27 mouse cellular contexts compared by ENCODE assay signal in genomic region chr2:65075431-65075830, GRCm38 (mm10). TPM values are rescaled to one million over a fixed set of nuclear protein-coding genes. Genes with fewer than 3 reads are reported as not detected.
DNase-seq lines count a peak whose midpoint lies in the region; ATAC-seq and TF ChIP-seq lines count a peak whose summit lies in the region.
"Had no signal": no experiment of that assay in that cellular context is flagged by ENCODE, and none has a peak within 500 bp of the region (broad histone marks: within the 10 kb centered on the region; RNA-seq: fewer than 3 reads in every experiment).

No protein-coding gene starts in this region.

- no peak for TF ChIP-seq CTCF in hindbrain, postnatal 0 days (IDR thresholded peaks at IDR 0.05; ENCODE audit: low read depth)

- H3K36me3 ChIP-seq in hindbrain, embryonic 11.5 days (ENCODE audit: control insufficient read depth, insufficient read depth, low read length), result no peaks in the 10 kb centered on the region
- H3K36me3 ChIP-seq in hindbrain, postnatal 0 days (ENCODE audit: insufficient read depth, low read length), result no peaks in the 10 kb centered on the region
- H3K36me3 ChIP-seq in midbrain, embryonic 12.5 days, result no peaks in the 10 kb centered on the region
- no peaks in the 10 kb centered on the region for H3K36me3 ChIP-seq in midbrain, embryonic 10.5 days
- H3K36me3 ChIP-seq in midbrain, embryonic 13.5 days, result no peaks in the 10 kb centered on the region
- H3K36me3 ChIP-seq: embryonic facial prominence, embryonic 15.5 days; forebrain, embryonic 10.5 days; heart, embryonic 12.5 days; intestine, embryonic 15.5 days; limb, embryonic 13.5 days; liver, embryonic 12.5 days; neural tube, embryonic 12.5 days had no signal

- H3K4me2 ChIP-seq in hindbrain, embryonic 11.5 days (replicated peaks; ENCODE audit: low read depth, low read length), result no peak overlapping the region
- H3K4me2 ChIP-seq in hindbrain, postnatal 0 days (ENCODE audit: low read depth, low read length), result no peak overlapping the region
- H3K4me2 ChIP-seq in midbrain, embryonic 12.5 days (replicated peaks), result no peak overlapping the region
- no peak overlapping the region for H3K4me2 ChIP-seq in midbrain, embryonic 13.5 days (replicated peaks)
- H3K4me2 ChIP-seq: embryonic facial prominence, embryonic 15.5 days; heart, embryonic 12.5 days; hindbrain, embryonic 14.5 days; intestine, embryonic 15.5 days; limb, embryonic 13.5 days; liver, embryonic 12.5 days; neural tube, embryonic 12.5 days had no signal

- no peaks in the 10 kb centered on the region for H3K4me1 ChIP-seq in hindbrain, embryonic 11.5 days (replicated peaks; ENCODE audit: control insufficient read depth, insufficient read depth, low read length)
- H3K4me1 ChIP-seq in hindbrain, postnatal 0 days (ENCODE audit: insufficient read depth, low read length), result no peaks in the 10 kb centered on the region
- H3K4me1 ChIP-seq in midbrain, embryonic 12.5 days, result no peaks in the 10 kb centered on the region
- H3K4me1 ChIP-seq in midbrain, embryonic 10.5 days, result no peaks in the 10 kb centered on the region
- H3K4me1 ChIP-seq in midbrain, embryonic 13.5 days (replicated peaks), result 0 out of 2 replicates have a peak, but pooled peaks cover 4% of the 10 kb centered on the region
- H3K4me1 ChIP-seq: embryonic facial prominence, embryonic 15.5 days; forebrain, embryonic 10.5 days; intestine, embryonic 15.5 days; limb, embryonic 13.5 days; liver, embryonic 12.5 days; neural tube, embryonic 12.5 days had no signal

- peak; percentile 43 for ATAC-seq in hindbrain, embryonic 11.5 days (ENCODE audit: low FRiP score)
- ATAC-seq in hindbrain, postnatal 0 days, result no peak
- ATAC-seq in midbrain, embryonic 12.5 days (ENCODE audit: low FRiP score, low read depth), result peak; percentile 69; the same call in 1 of the 2 replicates
- peak; percentile 63 for ATAC-seq in midbrain, embryonic 13.5 days
- no peak for ATAC-seq in megakaryocyte-erythroid progenitor cell, adult 5-6 weeks (replicated peaks; ENCODE audit: low FRiP score, low TSS enrichment, poor library complexity, severe bottlenecking)
- ATAC-seq: intestine, embryonic 15.5 days; liver, embryonic 12.5 days; Patski had no signal

- H3K27me3 ChIP-seq in hindbrain, embryonic 11.5 days (ENCODE audit: control insufficient read depth, insufficient read depth, low read length), result no peaks in the 10 kb centered on the region
- H3K27me3 ChIP-seq in hindbrain, postnatal 0 days (ENCODE audit: insufficient read depth, low read length), result no peaks in the 10 kb centered on the region
- H3K27me3 ChIP-seq in midbrain, embryonic 12.5 days, result no peaks in the 10 kb centered on the region
- no peaks in the 10 kb centered on the region for H3K27me3 ChIP-seq in midbrain, embryonic 10.5 days (ENCODE audit: low read depth, poor library complexity, severe bottlenecking)
- H3K27me3 ChIP-seq in midbrain, embryonic 13.5 days, result no peaks in the 10 kb centered on the region
- H3K27me3 ChIP-seq: embryonic facial prominence, embryonic 15.5 days; heart, embryonic 12.5 days; intestine, embryonic 15.5 days; limb, embryonic 13.5 days; liver, embryonic 12.5 days; neural tube, embryonic 12.5 days; Patski had no signal

- DNase-seq in hindbrain, embryonic 11.5 days (ENCODE audit: low spot score), result no peak
- DNase-seq in hindbrain, postnatal 0 days (ENCODE audit: low spot score), result no peak
- DNase-seq in midbrain, embryonic 10.5 days (ENCODE audit: low spot score), result no peak
- peak; percentile 75 for DNase-seq in retina, postnatal 1 day
- no peak for DNase-seq in right cerebral cortex, adult 18-20 months
- DNase-seq: adrenal gland, postnatal 36 days; cerebellum, adult 18-20 months; cerebellum, postnatal 14 days; gastrocnemius, adult 2 months; heart, postnatal 10 days; kidney, adult 9 months; lung, adult 18-20 months; lung, postnatal 10 days; thymus, adult 18-20 months; thymus, postnatal 4 days had no signal

- no peaks in the 10 kb centered on the region for H3K9me3 ChIP-seq in hindbrain, embryonic 11.5 days (ENCODE audit: control insufficient read depth, low read length)
- no peaks in the 10 kb centered on the region for H3K9me3 ChIP-seq in hindbrain, postnatal 0 days (ENCODE audit: low read length)
- H3K9me3 ChIP-seq in midbrain, embryonic 12.5 days, result no peaks in the 10 kb centered on the region
- no peaks in the 10 kb centered on the region for H3K9me3 ChIP-seq in midbrain, embryonic 10.5 days (replicated peaks)
- H3K9me3 ChIP-seq in midbrain, embryonic 13.5 days, result no peaks in the 10 kb centered on the region
- H3K9me3 ChIP-seq: embryonic facial prominence, embryonic 15.5 days; forebrain, embryonic 10.5 days; heart, embryonic 12.5 days; intestine, embryonic 15.5 days; limb, embryonic 13.5 days; liver, embryonic 12.5 days; neural tube, embryonic 12.5 days had no signal

- no peak overlapping the region for H3K9ac ChIP-seq in hindbrain, embryonic 11.5 days (ENCODE audit: low read depth, low read length)
- no peak overlapping the region for H3K9ac ChIP-seq in hindbrain, postnatal 0 days (replicated peaks; ENCODE audit: low read length)
- no peak overlapping the region for H3K9ac ChIP-seq in midbrain, embryonic 12.5 days (replicated peaks)
- no peak overlapping the region for H3K9ac ChIP-seq in midbrain, embryonic 13.5 days (replicated peaks)
- H3K9ac ChIP-seq: embryonic facial prominence, embryonic 15.5 days; heart, embryonic 12.5 days; hindbrain, embryonic 14.5 days; intestine, embryonic 15.5 days; limb, embryonic 13.5 days; liver, embryonic 12.5 days; neural tube, embryonic 12.5 days had no signal

- 68% methylated on average over 4 of the region's 4 CpGs for WGBS in hindbrain, embryonic 11.5 days
- WGBS in hindbrain, postnatal 0 days, result 64% methylated on average over 4 of the region's 4 CpGs
- 74% methylated on average over 4 of the region's 4 CpGs for WGBS in midbrain, embryonic 12.5 days
- WGBS in midbrain, embryonic 10.5 days, result 85% methylated on average over 4 of the region's 4 CpGs
- 63% methylated on average over 4 of the region's 4 CpGs for WGBS in midbrain, embryonic 13.5 days

- H3K4me3 ChIP-seq in hindbrain, embryonic 11.5 days (ENCODE audit: low read depth, low read length), result no peak overlapping the region
- H3K4me3 ChIP-seq in hindbrain, postnatal 0 days (ENCODE audit: low read length), result no peak overlapping the region
- no peak overlapping the region for H3K4me3 ChIP-seq in midbrain, embryonic 12.5 days
- no peak overlapping the region for H3K4me3 ChIP-seq in midbrain, embryonic 10.5 days
- no peak overlapping the region for H3K4me3 ChIP-seq in midbrain, embryonic 13.5 days (replicated peaks)
- H3K4me3 ChIP-seq: embryonic facial prominence, embryonic 15.5 days; forebrain, embryonic 10.5 days; gastrocnemius, adult 2 months; heart, embryonic 12.5 days; intestine, embryonic 15.5 days; limb, embryonic 13.5 days; liver, embryonic 12.5 days; neural tube, embryonic 12.5 days had no signal

- H3K27ac ChIP-seq in hindbrain, embryonic 11.5 days (ENCODE audit: low read depth, low read length), result no peak overlapping the region
- H3K27ac ChIP-seq in hindbrain, postnatal 0 days, result no peak overlapping the region
- peak overlapping the region; percentile 25; the same call in 1 of the 2 replicates for H3K27ac ChIP-seq in midbrain, embryonic 12.5 days (replicated peaks)
- no peak overlapping the region for H3K27ac ChIP-seq in midbrain, embryonic 10.5 days (replicated peaks)
- H3K27ac ChIP-seq in midbrain, embryonic 13.5 days, result no peak overlapping the region; the same call in 1 of the 2 replicates
- H3K27ac ChIP-seq: embryonic facial prominence, embryonic 15.5 days; forebrain, embryonic 10.5 days; gastrocnemius, adult 2 months; hindbrain, embryonic 14.5 days; intestine, embryonic 15.5 days; limb, embryonic 13.5 days; liver, embryonic 12.5 days; neural tube, embryonic 12.5 days had no signal

RNA-seq across cellular contexts. Expression of gene Grb14, which starts 50.6 kb away (rescaled TPM):
- 8.7 and 9.0 TPM in 2 replicates for polyA plus RNA-seq in hindbrain, embryonic 11.5 days (2014; fragmentation: Nextera tagmentation; extraction: Ambion mirVana)
- total RNA-seq in hindbrain, postnatal 0 days (2014; rRNA removed), result 12.7 and 18.5 TPM in 2 replicates
- polyA plus RNA-seq in hindbrain, postnatal 0 days (2015; fragmentation: Nextera tagmentation; extraction: Ambion mirVana), result 27.8 and 30.0 TPM in 2 replicates
- 7.9 and 8.0 TPM in 2 replicates for polyA plus RNA-seq in midbrain, embryonic 12.5 days (2016; fragmentation: Nextera tagmentation; extraction: Ambion mirVana)
- 3.9 and 5.1 TPM in 2 replicates for polyA plus RNA-seq in midbrain, embryonic 10.5 days (2016; fragmentation: Nextera tagmentation; extraction: Ambion mirVana)
- 14.6 and 14.7 TPM in 2 replicates for polyA plus RNA-seq in midbrain, embryonic 13.5 days (2015; fragmentation: Nextera tagmentation; extraction: Ambion mirVana)
- not detected in 2 replicates for total RNA-seq in megakaryocyte-erythroid progenitor cell, adult 5-6 weeks (2014; fragmentation: Nextera tagmentation)
- total RNA-seq in megakaryocyte-erythroid progenitor cell, adult 5-6 weeks (2017), result not detected in 2 replicates

Comparison
In these comparisons a context has a peak if more than half of its experiments do, and no peak if none do; other contexts are left out.
1. ATAC-seq: peak in hindbrain, embryonic 11.5 days (single experiment), midbrain, embryonic 12.5 days (single experiment) and midbrain, embryonic 13.5 days (single experiment); none in hindbrain, postnatal 0 days (single experiment) and megakaryocyte-erythroid progenitor cell, adult 5-6 weeks (single experiment).